Mouse (Mus musculus) small intestine, adult 2 months (tissue): ENCODE data around the gene Bysl.

Experiments
- CTCF ChIP-seq: fragments of 200-500 bp; IDR thresholded peaks from 2 replicates; pipeline ENCODE4 v1.5.1; 2012; ENCODE audit warnings: low read depth, mild to moderate bottlenecking, control low read depth, inconsistent platforms, low read length, moderate library complexity, mixed read lengths; ENCODE audit not compliant: insufficient replicate concordance, insufficient read length; ENCODE audit errors: extremely low read depth
- POLR2A ChIP-seq: fragments of 200-500 bp; IDR thresholded peaks from 2 replicates; pipeline ENCODE4 v1.6.1; 2012; ENCODE audit warnings: low read depth, mild to moderate bottlenecking, control low read depth, inconsistent platforms, low read length, moderate library complexity

DNA sequence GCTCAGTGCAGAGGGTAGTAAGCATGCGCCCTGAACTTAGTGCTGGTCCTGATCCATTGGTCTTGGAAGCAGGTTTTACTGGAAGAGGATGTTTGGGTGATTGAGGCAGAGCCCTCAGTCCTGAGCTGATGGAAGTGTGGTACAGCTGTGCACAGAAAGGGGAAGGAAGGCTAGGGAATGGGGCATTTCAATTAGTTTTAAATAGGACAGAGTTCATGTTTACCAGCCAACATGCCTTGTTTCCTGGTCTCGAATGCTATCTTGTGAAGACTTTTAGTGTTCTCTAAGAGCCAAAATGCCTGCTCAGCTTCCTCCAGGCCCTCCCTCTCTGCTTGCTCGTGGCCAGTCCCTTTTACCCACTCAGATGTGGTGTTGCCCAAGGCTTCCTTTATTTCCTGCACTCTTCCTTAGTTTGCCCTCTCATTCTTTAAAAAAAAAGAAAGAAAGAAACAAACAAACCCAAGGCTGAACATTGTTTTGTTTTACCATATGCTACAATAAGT, 47.5 kb upstream of the Bysl start:
- TF ChIP-seq POLR2A, result no peak
- no peak for TF ChIP-seq CTCF
